Mouse (Mus musculus) embryonic facial prominence, embryonic 13.5 days (tissue): Measurements from ENCODE around the gene Barhl2. TPM values are rescaled to one million over a fixed set of nuclear protein-coding genes. Genes with fewer than 3 reads are reported as not detected.

Experiments
- ATAC-seq: fragments of 200-750 bp; cut with Nextera tagmentation; 2 replicates; pipeline ENCODE4 v1.8.0; 2017; ENCODE audit warnings: low read depth; ENCODE audit not compliant: insufficient number of reproducible peaks, insufficient read depth, low FRiP score, low TSS enrichment
- H3K27ac ChIP-seq: fragments of 300-500 bp; sonication (generic); 2 replicates; pipeline ENCODE4 v1.5.1; 2015; ENCODE audit warnings: moderate library complexity, mild to moderate bottlenecking, inconsistent platforms
- H3K27me3 ChIP-seq: fragments of 300-500 bp; sonication (generic); 2 replicates; pipeline ENCODE4 v1.6.1; 2015; ENCODE audit warnings: mild to moderate bottlenecking, inconsistent platforms
- H3K36me3 ChIP-seq: fragments of 300-500 bp; sonication (generic); 2 replicates; pipeline ENCODE4 v1.6.1; 2015; ENCODE audit warnings: mild to moderate bottlenecking, inconsistent platforms
- H3K4me1 ChIP-seq: fragments of 300-500 bp; sonication (generic); 2 replicates; pipeline ENCODE4 v1.6.1; 2015; ENCODE audit warnings: inconsistent platforms
- H3K4me2 ChIP-seq: fragments of 300-500 bp; sonication (generic); 2 replicates; pipeline ENCODE4 v1.6.1; 2015; ENCODE audit warnings: moderate library complexity, mild to moderate bottlenecking, inconsistent platforms
- H3K4me3 ChIP-seq: fragments of 300-500 bp; sonication (generic); 2 replicates; pipeline ENCODE4 v1.5.1; 2015; ENCODE audit warnings: mild to moderate bottlenecking, inconsistent platforms
- H3K9ac ChIP-seq: fragments of 300-500 bp; sonication (generic); 2 replicates; pipeline ENCODE4 v1.6.1; 2015; ENCODE audit warnings: mild to moderate bottlenecking, inconsistent platforms
- H3K9me3 ChIP-seq: fragments of 300-500 bp; sonication (generic); 2 replicates; pipeline ENCODE4 v1.6.1; 2016; ENCODE audit warnings: inconsistent platforms
- WGBS: fragments of 180-500 bp; shearing (Covaris S2); methylation state at CpG from one replicate; pipeline ENCODE4 v1.1.7; 2015; ENCODE audit warnings: mixed read lengths; 5-methylcytosine and 5-hydroxymethylcytosine counted together
- polyA plus RNA-seq: library from polyadenylated mRNA; unstranded; fragments of >200 nt; fragmentation: Nextera tagmentation; extraction: Ambion mirVana; gene quantifications from 2 replicates; pipeline ENCODE4 v1.2.1, GENCODE M21; 2015

Gene Barhl2
- polyA plus RNA-seq, 1 experiment from 2014 or later, result not detected

GRCm38 (mm10) chr5:106461913-106462312 lies 3.9 kb upstream of the Barhl2 start:
- Histone ChIP-seq H3K27me3 (peaks cover 100% of the 10 kb centered on the region), H3K4me2 (no peak overlapping the region), H3K27ac (no peak overlapping the region), H3K9ac (no peak overlapping the region), H3K4me1 (peaks cover 27% of the 10 kb centered on the region), H3K9me3 (no peaks in the 10 kb centered on the region), H3K36me3 (no peaks in the 10 kb centered on the region), H3K4me3 (no peak overlapping the region)
- no peak for ATAC-seq
- WGBS, result 0% methylated on average over 4 of the region's 4 CpGs

- H3K9ac ChIP-seq, result no peak overlapping the region
- H3K27me3 ChIP-seq, result peaks cover 99% of the 10 kb centered on the region
- 4% methylated on average over 3 of the region's 3 CpGs for WGBS
Observed at GRCm38 (mm10) chr5:106461431-106461830, 3.5 kb upstream of the Barhl2 start.

GRCm38 (mm10) chr5:106460535-106460934 lies 2.6 kb upstream of the Barhl2 start:
- no peaks in the 10 kb centered on the region for H3K36me3 ChIP-seq
- peaks cover 20% of the 10 kb centered on the region for H3K4me1 ChIP-seq
- H3K27ac ChIP-seq, result no peak overlapping the region
- WGBS, result 1% methylated on average over 17 of the region's 17 CpGs
- no peaks in the 10 kb centered on the region for H3K9me3 ChIP-seq
- no peak overlapping the region for H3K9ac ChIP-seq
- no peak overlapping the region for H3K4me3 ChIP-seq
- no peak overlapping the region for H3K4me2 ChIP-seq
- ATAC-seq, result no peak
- peaks cover 97% of the 10 kb centered on the region for H3K27me3 ChIP-seq

More at GRCm38 (mm10) chr5:106461431-106461830, 3.5 kb upstream of the Barhl2 start:
- Histone ChIP-seq H3K4me2 (no peak overlapping the region), H3K4me3 (no peak overlapping the region), H3K4me1 (peaks cover 27% of the 10 kb centered on the region), H3K9me3 (no peaks in the 10 kb centered on the region), H3K36me3 (no peaks in the 10 kb centered on the region), H3K27ac (no peak overlapping the region)
- ATAC-seq, result no peak

- H3K27me3 ChIP-seq, result peaks cover 97% of the 10 kb centered on the region
- no peaks in the 10 kb centered on the region for H3K36me3 ChIP-seq
- peaks cover 20% of the 10 kb centered on the region for H3K4me1 ChIP-seq
- ATAC-seq, result no peak
- H3K4me3 ChIP-seq, result no peak overlapping the region
- H3K9me3 ChIP-seq, result no peaks in the 10 kb centered on the region
- H3K4me2 ChIP-seq, result no peak overlapping the region
- WGBS, result 1% methylated on average over 22 of the region's 22 CpGs
- H3K27ac ChIP-seq, result no peak overlapping the region
- H3K9ac ChIP-seq, result no peak overlapping the region
Observed at GRCm38 (mm10) chr5:106460001-106460511, 2.1 kb upstream of the Barhl2 start.

GRCm38 (mm10) chr5:106459120-106459641 lies 1.2 kb upstream of the Barhl2 start:
- Histone ChIP-seq H3K9ac (0 out of 2 replicates have a peak overlapping the region, but pooled peaks have one; percentile 46), H3K9me3 (no peaks in the 10 kb centered on the region), H3K4me1 (peaks cover 19% of the 10 kb centered on the region), H3K4me2 (peak overlapping the region; percentile 92), H3K27ac (no peak overlapping the region), H3K27me3 (peaks cover 97% of the 10 kb centered on the region), H3K36me3 (no peaks in the 10 kb centered on the region), H3K4me3 (peak overlapping the region; percentile 52)
- under 1% methylated on average over 31 of the region's 31 CpGs for WGBS
- ATAC-seq, result no peak

DNA sequence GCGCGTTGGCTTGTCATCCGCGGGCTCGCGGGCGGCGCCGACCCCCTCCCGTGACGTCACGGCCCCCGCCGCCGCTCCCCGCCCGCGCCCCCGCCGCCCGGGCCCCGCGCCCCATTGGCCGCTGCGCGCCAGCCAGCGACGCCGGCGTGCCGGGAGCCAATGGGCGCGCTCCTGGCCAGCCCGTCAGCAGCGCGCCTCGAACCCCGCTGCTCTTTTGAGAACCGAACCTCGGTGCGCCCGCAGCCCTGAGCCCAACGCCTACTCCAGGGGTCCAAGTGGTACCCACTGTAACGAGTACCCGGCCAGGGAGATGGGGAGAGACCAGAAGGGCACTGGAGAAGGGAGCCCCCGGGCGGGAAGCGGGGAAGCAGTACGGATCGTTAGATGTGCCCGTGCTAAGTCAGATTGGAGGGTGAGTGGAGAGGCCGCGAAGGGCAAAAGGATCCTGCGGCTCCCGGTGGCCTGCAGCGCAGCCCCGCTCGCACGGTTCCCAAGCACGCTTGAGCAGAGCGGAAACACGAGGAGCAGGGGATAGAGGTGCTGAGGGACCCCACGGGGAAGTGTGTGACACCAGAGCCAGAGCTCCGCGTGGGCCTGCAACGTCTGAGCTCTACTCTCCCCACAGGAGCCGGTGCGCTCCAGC lies 632 bp upstream of the Barhl2 start:
- no peaks in the 10 kb centered on the region for H3K9me3 ChIP-seq
- peak overlapping the region; percentile 52 for H3K4me3 ChIP-seq
- no peak overlapping the region for H3K27ac ChIP-seq
- peak overlapping the region; percentile 92 for H3K4me2 ChIP-seq
- H3K27me3 ChIP-seq, result peaks cover 97% of the 10 kb centered on the region
- WGBS, result under 1% methylated on average over 55 of the region's 68 CpGs
- H3K36me3 ChIP-seq, result no peaks in the 10 kb centered on the region
- peaks cover 13% of the 10 kb centered on the region for H3K4me1 ChIP-seq
- H3K9ac ChIP-seq, result peak overlapping the region; percentile 46
- ATAC-seq, result peak; percentile 61

GRCm38 (mm10) chr5:106457111-106457925 lies 648 bp downstream of the Barhl2 start:
- Histone ChIP-seq H3K27me3 (peaks cover 94% of the 10 kb centered on the region), H3K4me3 (peak overlapping the region; percentile 52), H3K27ac (no peak overlapping the region), H3K4me1 (peaks cover 19% of the 10 kb centered on the region), H3K4me2 (peak overlapping the region; percentile 92), H3K9ac (no peak overlapping the region), H3K36me3 (no peaks in the 10 kb centered on the region), H3K9me3 (no peaks in the 10 kb centered on the region)
- WGBS, result under 1% methylated on average over 63 of the region's 63 CpGs
- no peak for ATAC-seq

- Histone ChIP-seq H3K4me2 (no peak overlapping the region), H3K9ac (no peak overlapping the region), H3K4me3 (no peak overlapping the region), H3K27me3 (peaks cover 94% of the 10 kb centered on the region), H3K36me3 (no peaks in the 10 kb centered on the region), H3K9me3 (no peaks in the 10 kb centered on the region), H3K4me1 (peaks cover 19% of the 10 kb centered on the region), H3K27ac (no peak overlapping the region)
- no peak for ATAC-seq
- under 1% methylated on average over 7 of the region's 7 CpGs for WGBS
Observed at GRCm38 (mm10) chr5:106455984-106456383, 2.0 kb downstream of the Barhl2 start.

DNA sequence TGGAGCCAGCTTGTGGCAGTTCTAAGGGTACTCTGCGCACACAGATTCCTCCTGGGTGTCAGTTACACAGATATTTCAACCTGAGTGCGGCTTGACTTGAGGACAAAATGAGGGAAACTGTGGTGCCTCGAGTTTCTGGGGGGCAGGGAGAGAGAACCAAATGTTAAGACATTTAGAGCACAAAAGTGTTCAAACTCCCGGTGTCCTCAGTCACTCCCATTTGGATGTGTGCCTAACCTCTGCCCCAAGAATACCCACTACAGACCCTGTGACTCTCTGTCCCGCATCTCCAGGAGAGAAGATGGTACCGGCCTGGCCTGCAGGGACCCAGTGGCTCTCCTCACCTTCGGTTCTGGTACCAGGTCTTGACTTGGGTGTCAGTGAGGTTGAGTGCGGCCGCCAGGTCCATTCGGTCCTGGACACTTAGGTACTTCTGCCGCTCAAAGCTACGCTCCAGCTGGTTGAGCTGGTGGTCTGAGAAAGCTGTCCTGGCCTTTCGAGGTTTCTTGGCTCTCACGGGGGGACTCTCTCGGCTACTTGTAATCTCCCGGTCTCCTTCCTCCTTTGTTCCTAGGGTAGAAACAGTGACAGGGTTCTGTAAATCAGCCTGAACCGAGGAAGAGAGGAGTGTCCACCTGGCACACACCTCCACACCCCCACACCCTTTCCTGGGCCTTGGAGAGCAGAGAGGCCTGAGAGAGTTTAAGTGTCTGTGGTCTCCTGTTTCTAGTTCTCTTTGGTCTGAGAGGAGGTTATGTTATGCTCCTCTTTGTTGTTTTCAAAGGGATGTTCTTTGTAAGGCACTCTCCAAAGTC lies 2.7 kb downstream of the Barhl2 start:
- WGBS, result 1% methylated on average over 17 of the region's 17 CpGs
- peaks cover 94% of the 10 kb centered on the region for H3K27me3 ChIP-seq
- H3K9ac ChIP-seq, result no peak overlapping the region
- no peak overlapping the region for H3K27ac ChIP-seq
- no peak overlapping the region for H3K4me2 ChIP-seq
- no peak overlapping the region for H3K4me3 ChIP-seq
- H3K36me3 ChIP-seq, result no peaks in the 10 kb centered on the region
- peaks cover 19% of the 10 kb centered on the region for H3K4me1 ChIP-seq
- ATAC-seq, result no peak
- H3K9me3 ChIP-seq, result no peaks in the 10 kb centered on the region

GRCm38 (mm10) chr5:106454411-106455105 lies 3.4 kb downstream of the Barhl2 start:
- Histone ChIP-seq H3K27ac (no peak overlapping the region), H3K4me3 (no peak overlapping the region), H3K36me3 (no peaks in the 10 kb centered on the region), H3K27me3 (peaks cover 94% of the 10 kb centered on the region), H3K4me2 (no peak overlapping the region), H3K9me3 (no peaks in the 10 kb centered on the region), H3K9ac (no peak overlapping the region), H3K4me1 (peaks cover 19% of the 10 kb centered on the region)
- no peak for ATAC-seq
- 1% methylated on average over 9 of the region's 9 CpGs for WGBS
